Comparison of ENCODE assay signal across 25 mouse cellular contexts in genomic region chr7:115726776-115727175, GRCm38 (mm10).
"Had no signal": no experiment of that assay in that cellular context is flagged by ENCODE, and none has a peak within 500 bp of the region (broad histone marks: within the 10 kb centered on the region; RNA-seq: fewer than 3 reads in every experiment).

No protein-coding gene starts in this region.

- H3K4me1 ChIP-seq: limb, embryonic 12.5 days; liver, embryonic 13.5 days; liver, embryonic 15.5 days had no signal

- H3K27me3 ChIP-seq: heart, embryonic 12.5 days; hindbrain, embryonic 12.5 days; intestine, embryonic 15.5 days; limb, embryonic 12.5 days; liver, embryonic 13.5 days; liver, embryonic 15.5 days had no signal

- H3K4me2 ChIP-seq: heart, embryonic 12.5 days; hindbrain, embryonic 12.5 days; hindbrain, embryonic 14.5 days; intestine, embryonic 15.5 days; limb, embryonic 12.5 days; liver, embryonic 13.5 days; liver, embryonic 15.5 days had no signal

- H3K9ac ChIP-seq: heart, embryonic 12.5 days; hindbrain, embryonic 12.5 days; hindbrain, embryonic 14.5 days; intestine, embryonic 15.5 days; limb, embryonic 12.5 days; liver, embryonic 13.5 days; liver, embryonic 15.5 days had no signal

- H3K27ac ChIP-seq: heart, embryonic 10.5 days; hindbrain, embryonic 10.5 days; hindbrain, embryonic 12.5 days; hindbrain, embryonic 14.5 days; intestine, embryonic 15.5 days; kidney, postnatal 0 days; layer of hippocampus, adult 2 months; left cerebral cortex, adult 2 months; limb, embryonic 10.5 days; limb, embryonic 12.5 days; liver, embryonic 13.5 days; liver, embryonic 15.5 days had no signal

- H3K4me3 ChIP-seq: heart, embryonic 10.5 days; heart, embryonic 12.5 days; hindbrain, embryonic 10.5 days; hindbrain, embryonic 12.5 days; intestine, embryonic 15.5 days; layer of hippocampus, adult 2 months; left cerebral cortex, adult 2 months; limb, embryonic 10.5 days; limb, embryonic 12.5 days; liver, embryonic 13.5 days; liver, embryonic 15.5 days had no signal

- H3K36me3 ChIP-seq: heart, embryonic 10.5 days; heart, embryonic 12.5 days; hindbrain, embryonic 10.5 days; hindbrain, embryonic 12.5 days; intestine, embryonic 15.5 days; limb, embryonic 10.5 days; limb, embryonic 12.5 days; liver, embryonic 13.5 days had no signal

- DNase-seq: gastrocnemius, postnatal 14 days; heart, adult 18-20 months; heart, postnatal 10 days; heart, postnatal 4 days; kidney, adult 18-20 months; kidney, adult 8-10 months; kidney, postnatal 14 days; kidney, postnatal 4 days; liver; liver, embryonic 13.5 days had no signal

- H3K9me3 ChIP-seq: heart, embryonic 10.5 days; heart, embryonic 12.5 days; hindbrain, embryonic 10.5 days; hindbrain, embryonic 12.5 days; intestine, embryonic 15.5 days; limb, embryonic 10.5 days; limb, embryonic 12.5 days; liver, embryonic 13.5 days; liver, embryonic 15.5 days had no signal

- ATAC-seq: hindbrain, embryonic 16.5 days; inflammation-experienced regulatory T-cells, adult 6 months; intestine, embryonic 15.5 days; intestine, postnatal 0 days had no signal
